Mouse (Mus musculus): ENCODE results near the gene Vav3. TPM values are rescaled to one million over a fixed set of nuclear protein-coding genes. Genes with fewer than 3 reads are reported as not detected.

The Vav3 gene
- polyA plus RNA-seq, 1 experiment = 2.3 TPM

DNA sequence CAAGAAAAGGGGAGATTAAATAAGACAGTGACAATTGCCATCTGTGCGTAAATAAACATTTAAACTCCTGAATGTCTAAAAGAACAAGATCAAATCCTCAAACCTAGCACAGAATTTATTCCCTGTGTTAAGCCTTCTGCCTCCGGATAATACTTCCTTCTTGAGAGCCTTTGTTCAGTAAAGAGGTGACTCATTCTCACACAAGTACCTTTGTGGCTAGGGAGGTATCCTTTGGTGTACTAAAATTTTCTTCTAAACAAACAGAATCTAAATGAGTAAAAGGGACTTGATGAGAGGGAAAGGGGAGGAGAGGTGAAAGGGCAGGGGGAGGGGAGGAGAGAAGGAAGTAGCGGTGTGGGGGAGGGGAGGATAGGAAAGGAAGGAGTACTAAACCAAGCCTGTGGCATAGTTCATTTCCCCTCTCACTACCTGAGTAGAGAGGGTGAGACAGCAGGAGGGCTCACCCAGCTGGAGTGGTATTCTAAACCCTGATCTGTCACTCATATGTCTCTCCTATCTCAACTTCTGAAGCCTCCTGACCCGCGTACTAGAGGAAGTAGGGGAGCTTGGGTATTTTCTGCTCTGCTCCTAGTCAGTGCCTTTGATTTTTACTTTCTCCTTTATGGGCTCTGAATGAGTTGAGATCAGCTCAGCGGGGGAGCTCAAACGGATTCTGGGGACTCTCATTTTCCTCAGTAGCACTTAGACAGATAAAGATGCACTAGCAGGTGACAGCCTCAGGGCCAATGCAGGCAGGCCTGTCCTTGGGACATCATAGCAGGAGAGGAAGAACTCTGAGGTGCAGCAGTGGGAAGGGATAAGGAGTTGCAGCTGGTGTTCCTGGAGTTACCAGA, 16.8 kb upstream of the Vav3 start:
- Histone ChIP-seq H3K27ac (ENCODE audit: insufficient read depth, low read length) (no peak overlapping the region), H3K36me3 (ENCODE audit: control insufficient read depth, insufficient read depth, low read length, poor library complexity, severe bottlenecking) (no peaks in the 10 kb centered on the region), H3K27me3 (ENCODE audit: control insufficient read depth, insufficient read depth, low read length, poor library complexity, severe bottlenecking) (no peaks in the 10 kb centered on the region), H3K9ac (ENCODE audit: low read depth, poor library complexity, severe bottlenecking) (no peak overlapping the region), H3K4me1 (ENCODE audit: control insufficient read depth, insufficient read depth, low read length) (peaks cover 4% of the 10 kb centered on the region), H3K4me3 (ENCODE audit: low read depth, low read length) (no peak overlapping the region), H3K9me3 (replicated peaks; ENCODE audit: control insufficient read depth, insufficient read depth, low read length, poor library complexity, severe bottlenecking) (no peaks in the 10 kb centered on the region)
- no peak for TF ChIP-seq EP300 (IDR thresholded peaks at IDR 0.05; ENCODE audit: insufficient read depth, low read depth, low read length)
- TF ChIP-seq POLR2A (IDR thresholded peaks at IDR 0.05; ENCODE audit: insufficient read depth, low read length) = no peak
- no peak for TF ChIP-seq CTCF (IDR thresholded peaks at IDR 0.05; ENCODE audit: low read depth, low read length)

GRCm38 (mm10) chr3:109327128-109327527, 13.3 kb upstream of the Vav3 start:
- TF ChIP-seq POLR2A (IDR thresholded peaks at IDR 0.05; ENCODE audit: insufficient read depth, low read length) (no peak), CTCF (IDR thresholded peaks at IDR 0.05; ENCODE audit: low read depth, low read length) (no peak), EP300 (IDR thresholded peaks at IDR 0.05; ENCODE audit: insufficient read depth, low read depth, low read length) (no peak)
- no peaks in the 10 kb centered on the region for H3K36me3 ChIP-seq (ENCODE audit: control insufficient read depth, insufficient read depth, low read length, poor library complexity, severe bottlenecking)
- no peaks in the 10 kb centered on the region for H3K27me3 ChIP-seq (ENCODE audit: control insufficient read depth, insufficient read depth, low read length, poor library complexity, severe bottlenecking)
- peaks cover 4% of the 10 kb centered on the region for H3K4me1 ChIP-seq (ENCODE audit: control insufficient read depth, insufficient read depth, low read length)
- H3K9ac ChIP-seq (ENCODE audit: low read depth, poor library complexity, severe bottlenecking) = no peak overlapping the region
- H3K4me3 ChIP-seq (ENCODE audit: low read depth, low read length) = no peak overlapping the region
- no peak overlapping the region for H3K27ac ChIP-seq (ENCODE audit: insufficient read depth, low read length)
- no peaks in the 10 kb centered on the region for H3K9me3 ChIP-seq (replicated peaks; ENCODE audit: control insufficient read depth, insufficient read depth, low read length, poor library complexity, severe bottlenecking)

DNA sequence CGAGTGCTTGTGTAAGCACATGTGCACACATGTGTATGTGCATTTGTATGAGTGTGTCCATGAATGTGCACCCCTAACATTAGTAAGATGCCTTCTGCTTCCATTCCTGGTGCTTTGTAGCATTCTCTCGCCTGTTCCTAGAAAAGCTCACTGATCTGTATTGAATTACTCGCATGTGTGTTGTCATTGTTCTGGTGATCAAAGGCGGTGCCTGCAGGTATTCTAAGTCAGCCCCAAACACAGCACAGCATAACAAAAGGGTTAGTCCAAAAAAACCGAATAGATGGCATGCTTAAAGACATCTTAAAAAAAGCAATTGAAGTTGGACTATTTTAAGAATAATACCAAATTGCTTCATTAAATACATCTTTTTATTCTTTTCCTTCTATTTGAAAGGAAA, 7.7 kb upstream of the Vav3 start:
- no peak overlapping the region for H3K9ac ChIP-seq (ENCODE audit: low read depth, poor library complexity, severe bottlenecking)
- no peak overlapping the region for H3K4me3 ChIP-seq (ENCODE audit: low read depth, low read length)
- H3K9me3 ChIP-seq (replicated peaks; ENCODE audit: control insufficient read depth, insufficient read depth, low read length, poor library complexity, severe bottlenecking) = no peaks in the 10 kb centered on the region
- no peaks in the 10 kb centered on the region for H3K36me3 ChIP-seq (ENCODE audit: control insufficient read depth, insufficient read depth, low read length, poor library complexity, severe bottlenecking)
- TF ChIP-seq POLR2A (IDR thresholded peaks at IDR 0.05; ENCODE audit: insufficient read depth, low read length) (no peak), CTCF (IDR thresholded peaks at IDR 0.05; ENCODE audit: low read depth, low read length) (no peak), EP300 (IDR thresholded peaks at IDR 0.05; ENCODE audit: insufficient read depth, low read depth, low read length) (no peak)
- H3K4me1 ChIP-seq (ENCODE audit: control insufficient read depth, insufficient read depth, low read length) = no peaks in the 10 kb centered on the region
- H3K27ac ChIP-seq (ENCODE audit: insufficient read depth, low read length) = no peak overlapping the region
- no peaks in the 10 kb centered on the region for H3K27me3 ChIP-seq (ENCODE audit: control insufficient read depth, insufficient read depth, low read length, poor library complexity, severe bottlenecking)

DNA sequence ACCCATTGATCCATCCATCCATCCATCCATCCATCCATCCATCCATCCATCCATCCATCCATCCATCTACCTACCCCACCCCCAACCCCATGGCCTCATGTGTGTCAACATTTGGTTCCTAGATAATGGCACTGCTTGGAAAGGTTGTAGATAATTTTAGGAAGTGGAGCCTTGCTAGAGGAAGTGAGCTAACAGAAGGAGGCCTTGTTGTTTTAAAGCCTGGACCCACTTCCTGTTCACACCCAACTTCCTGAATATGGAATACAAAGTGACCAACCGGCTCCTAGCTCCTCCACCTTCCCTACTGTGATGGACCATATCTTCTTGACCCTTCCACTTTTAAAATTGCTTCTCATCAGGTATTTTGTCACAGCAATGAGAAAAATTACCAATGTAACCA, 5.0 kb upstream of the Vav3 start:
- no peak for TF ChIP-seq POLR2A (IDR thresholded peaks at IDR 0.05; ENCODE audit: insufficient read depth, low read length)
- TF ChIP-seq CTCF (IDR thresholded peaks at IDR 0.05; ENCODE audit: low read depth, low read length) = no peak
- Histone ChIP-seq H3K27ac (ENCODE audit: insufficient read depth, low read length) (no peak overlapping the region), H3K4me1 (ENCODE audit: control insufficient read depth, insufficient read depth, low read length) (no peaks in the 10 kb centered on the region), H3K9ac (ENCODE audit: low read depth, poor library complexity, severe bottlenecking) (no peak overlapping the region), H3K27me3 (ENCODE audit: control insufficient read depth, insufficient read depth, low read length, poor library complexity, severe bottlenecking) (peaks cover 3% of the 10 kb centered on the region; the same call in 1 of the 2 replicates), H3K9me3 (replicated peaks; ENCODE audit: control insufficient read depth, insufficient read depth, low read length, poor library complexity, severe bottlenecking) (no peaks in the 10 kb centered on the region), H3K4me3 (ENCODE audit: low read depth, low read length) (no peak overlapping the region), H3K36me3 (ENCODE audit: control insufficient read depth, insufficient read depth, low read length, poor library complexity, severe bottlenecking) (no peaks in the 10 kb centered on the region)

GRCm38 (mm10) chr3:109339290-109339689, 1.2 kb upstream of the Vav3 start:
- Histone ChIP-seq H3K4me3 (ENCODE audit: low read depth, low read length) (no peak overlapping the region), H3K27ac (ENCODE audit: insufficient read depth, low read length) (no peak overlapping the region), H3K36me3 (ENCODE audit: control insufficient read depth, insufficient read depth, low read length, poor library complexity, severe bottlenecking) (no peaks in the 10 kb centered on the region)

GRCm38 (mm10) chr3:109339941-109340273, 546 bp upstream of the Vav3 start:
- Histone ChIP-seq H3K9me3 (replicated peaks; ENCODE audit: control insufficient read depth, insufficient read depth, low read length, poor library complexity, severe bottlenecking) (no peaks in the 10 kb centered on the region), H3K27ac (ENCODE audit: insufficient read depth, low read length) (no peak overlapping the region), H3K9ac (ENCODE audit: low read depth, poor library complexity, severe bottlenecking) (peak overlapping the region; percentile 83), H3K4me3 (ENCODE audit: low read depth, low read length) (peak overlapping the region; percentile 84), H3K27me3 (ENCODE audit: control insufficient read depth, insufficient read depth, low read length, poor library complexity, severe bottlenecking) (peaks cover 10% of the 10 kb centered on the region; the same call in 1 of the 2 replicates), H3K4me1 (ENCODE audit: control insufficient read depth, insufficient read depth, low read length) (no peaks in the 10 kb centered on the region), H3K36me3 (ENCODE audit: control insufficient read depth, insufficient read depth, low read length, poor library complexity, severe bottlenecking) (no peaks in the 10 kb centered on the region)
- no peak for TF ChIP-seq POLR2A (IDR thresholded peaks at IDR 0.05; ENCODE audit: insufficient read depth, low read length)
- TF ChIP-seq EP300 (IDR thresholded peaks at IDR 0.05; ENCODE audit: insufficient read depth, low read depth, low read length) = no peak

More at GRCm38 (mm10) chr3:109339290-109339689, 1.2 kb upstream of the Vav3 start:
- Histone ChIP-seq H3K27me3 (ENCODE audit: control insufficient read depth, insufficient read depth, low read length, poor library complexity, severe bottlenecking) (peaks cover 10% of the 10 kb centered on the region; the same call in 1 of the 2 replicates), H3K9me3 (replicated peaks; ENCODE audit: control insufficient read depth, insufficient read depth, low read length, poor library complexity, severe bottlenecking) (no peaks in the 10 kb centered on the region), H3K4me1 (ENCODE audit: control insufficient read depth, insufficient read depth, low read length) (no peaks in the 10 kb centered on the region), H3K9ac (ENCODE audit: low read depth, poor library complexity, severe bottlenecking) (no peak overlapping the region)
- TF ChIP-seq POLR2A (IDR thresholded peaks at IDR 0.05; ENCODE audit: insufficient read depth, low read length) = no peak
- no peak for TF ChIP-seq CTCF (IDR thresholded peaks at IDR 0.05; ENCODE audit: low read depth, low read length)
- TF ChIP-seq EP300 (IDR thresholded peaks at IDR 0.05; ENCODE audit: insufficient read depth, low read depth, low read length) = no peak
